In genomic region chr10:125938528-125939402, GRCm38 (mm10) we compare ENCODE assay signal across 26 mouse cellular contexts. TPM values are rescaled to one million over a fixed set of nuclear protein-coding genes. Genes with fewer than 3 reads are reported as not detected.
A peak's percentile ranks its signal among the peaks of the same experiment; 100 is the strongest.
DNase-seq lines count a peak whose midpoint lies in the region; ATAC-seq and TF ChIP-seq lines count a peak whose summit lies in the region.
"Had no signal": no experiment of that assay in that cellular context is flagged by ENCODE, and none has a peak within 500 bp of the region (broad histone marks: within the 10 kb centered on the region; RNA-seq: fewer than 3 reads in every experiment).

No protein-coding gene starts in this region.

- no peak for TF ChIP-seq POLR2A in small intestine, adult 2 months (IDR thresholded peaks at IDR 0.05; ENCODE audit: low read depth, low read length)
- TF ChIP-seq POLR2A in thymus, adult 2 months (IDR thresholded peaks at IDR 0.05; ENCODE audit: control insufficient read depth, extremely low read depth, insufficient read depth, low read length, poor library complexity), result no peak

- no peak overlapping the region for H3K9ac ChIP-seq in intestine, embryonic 15.5 days
- H3K9ac ChIP-seq: hindbrain, embryonic 12.5 days; liver, embryonic 14.5 days; midbrain, embryonic 13.5 days; neural tube, embryonic 15.5 days had no signal

- no peaks in the 10 kb centered on the region for H3K27me3 ChIP-seq in intestine, embryonic 15.5 days (replicated peaks)
- no peaks in the 10 kb centered on the region for H3K27me3 ChIP-seq in small intestine, adult 2 months (ENCODE audit: control insufficient read depth, insufficient read depth, low read length)
- H3K27me3 ChIP-seq in thymus, adult 2 months (ENCODE audit: control insufficient read depth, insufficient read depth, low read length), result no peaks in the 10 kb centered on the region
- H3K27me3 ChIP-seq: CH12.LX; hindbrain, embryonic 12.5 days; megakaryocyte, embryonic 14.5 days; midbrain, embryonic 13.5 days; neural tube, embryonic 15.5 days had no signal

- 0 out of 2 replicates have a peak, but pooled peaks cover 3% of the 10 kb centered on the region for H3K4me1 ChIP-seq in intestine, embryonic 15.5 days (replicated peaks)
- H3K4me1 ChIP-seq in small intestine, adult 2 months (ENCODE audit: control insufficient read depth, insufficient read depth, insufficient read length, low read length), result peaks cover 9% of the 10 kb centered on the region; the same call in 1 of the 2 replicates
- no peaks in the 10 kb centered on the region for H3K4me1 ChIP-seq in thymus, adult 2 months (replicated peaks; ENCODE audit: control insufficient read depth, insufficient read depth, low read length)
- H3K4me1 ChIP-seq: megakaryocyte, embryonic 14.5 days; neural tube, embryonic 15.5 days had no signal

- H3K27ac ChIP-seq in intestine, embryonic 15.5 days, result no peak overlapping the region
- peak overlapping the region; percentile 70 for H3K27ac ChIP-seq in small intestine, adult 2 months (ENCODE audit: insufficient read depth, low read depth, low read length)
- H3K27ac ChIP-seq in thymus, adult 2 months (ENCODE audit: control insufficient read depth, insufficient read depth, low read length), result no peak overlapping the region
- H3K27ac ChIP-seq: hindbrain, embryonic 12.5 days; liver, embryonic 14.5 days; midbrain, embryonic 13.5 days; neural tube, embryonic 15.5 days had no signal

- DNase-seq in 3T3-L1 (ENCODE audit: low read depth, low spot score) (peak; percentile 9), NIH3T3 (ENCODE audit: low read depth) (peak; percentile 13)
- DNase-seq in embryo, embryonic 9.5 days (ENCODE audit: extremely low spot score), result no peak
- no peak for DNase-seq in adrenal gland, postnatal 14 days
- no peak for DNase-seq in adrenal gland, postnatal 25 days
- no peak for DNase-seq in thymus, adult 2 months
- DNase-seq: adrenal gland, postnatal 10 days; cerebellum, adult 11-12 months; cerebellum, adult 9-11 months; gastrocnemius, postnatal 10 days; kidney, adult 9 months; kidney, postnatal 10 days; liver; lung, adult 2 months; lung, postnatal 36 days; retina, postnatal 1 day; right cerebral cortex, postnatal 14 days had no signal

- no peaks in the 10 kb centered on the region for H3K9me3 ChIP-seq in intestine, embryonic 15.5 days
- H3K9me3 ChIP-seq: hindbrain, embryonic 12.5 days; midbrain, embryonic 13.5 days; neural tube, embryonic 15.5 days had no signal

- WGBS in intestine, embryonic 15.5 days, result 50% methylated on average over 12 of the region's 12 CpGs
- WGBS in small intestine, adult 2 months, result 56% methylated on average over 12 of the region's 12 CpGs
- 90% methylated on average over 12 of the region's 12 CpGs for WGBS in thymus, adult 2 months

- ATAC-seq in intestine, embryonic 15.5 days, result peak; percentile 65
- ATAC-seq: forebrain, embryonic 14.5 days; midbrain, embryonic 13.5 days had no signal

- H3K4me3 ChIP-seq in intestine, embryonic 15.5 days (replicated peaks), result no peak overlapping the region
- H3K4me3 ChIP-seq in small intestine, adult 2 months (ENCODE audit: low read depth, low read length), result no peak overlapping the region
- no peak overlapping the region for H3K4me3 ChIP-seq in thymus, adult 2 months (ENCODE audit: control insufficient read depth, insufficient read depth, low read length)
- H3K4me3 ChIP-seq: hindbrain, embryonic 12.5 days; megakaryocyte, embryonic 14.5 days; midbrain, embryonic 13.5 days; neural tube, embryonic 15.5 days had no signal

- no peak for TF ChIP-seq CTCF in small intestine, adult 2 months (IDR thresholded peaks at IDR 0.05; ENCODE audit: extremely low read depth, insufficient read length, insufficient replicate concordance, low read depth, low read length)
- no peak for TF ChIP-seq CTCF in thymus, adult 2 months (IDR thresholded peaks at IDR 0.05; ENCODE audit: borderline replicate concordance, control insufficient read depth, extremely low read depth, insufficient read depth, low read length, poor library complexity)

- H3K4me2 ChIP-seq in intestine, embryonic 15.5 days (replicated peaks), result no peak overlapping the region
- H3K4me2 ChIP-seq: hindbrain, embryonic 12.5 days; midbrain, embryonic 13.5 days; neural tube, embryonic 15.5 days had no signal

- H3K36me3 ChIP-seq in intestine, embryonic 15.5 days, result no peaks in the 10 kb centered on the region
- no peaks in the 10 kb centered on the region for H3K36me3 ChIP-seq in small intestine, adult 2 months (ENCODE audit: control insufficient read depth, insufficient read depth, low read length)
- H3K36me3 ChIP-seq in thymus, adult 2 months (ENCODE audit: control insufficient read depth, insufficient read depth, low read length), result no peaks in the 10 kb centered on the region
- H3K36me3 ChIP-seq: hindbrain, embryonic 12.5 days; midbrain, embryonic 13.5 days; neural tube, embryonic 15.5 days had no signal

RNA-seq across cellular contexts. Expression of gene Lrig3, which starts 27.2 kb away (rescaled TPM):
- 13.7 and 14.8 TPM in 2 replicates for polyA plus RNA-seq in intestine, embryonic 15.5 days (2015; fragmentation: Nextera tagmentation; extraction: Ambion mirVana)
- polyA plus RNA-seq in small intestine, adult 2 months (2012; rRNA removed), result 7.7 and 17.9 TPM in 2 replicates
- total RNA-seq in adrenal gland, postnatal 14 days (2021), result 5.4 and 7.4 TPM in 2 replicates
- 4.0 and 7.2 TPM in 2 replicates for total RNA-seq in adrenal gland, postnatal 25 days (2021)
- 2.2 and 2.3 TPM in 2 replicates for polyA plus RNA-seq in thymus, adult 2 months (2012; rRNA removed)
- total RNA-seq: CH12.LX had no signal

Comparison
In these comparisons a context has a peak if more than half of its experiments do, and no peak if none do; other contexts are left out.
1. DNase-seq: peak in 3T3-L1 (single experiment) and NIH3T3 (single experiment); none in embryo, embryonic 9.5 days (single experiment), adrenal gland, postnatal 14 days (single experiment), adrenal gland, postnatal 25 days (single experiment) and thymus, adult 2 months (single experiment).